Mouse (Mus musculus) liver, embryonic 14.5 days (tissue): ENCODE data around the gene Ubr4. TPM values are rescaled to one million over a fixed set of nuclear protein-coding genes. Genes with fewer than 3 reads are reported as not detected.
"Not testable (repeated sequence)": the region's sequence is repeated elsewhere in the genome, so short reads cannot be mapped to it uniquely, and the experiment has no call there.

Source experiments
- ATAC-seq: fragments of 200-750 bp; cut with Nextera tagmentation; 2 replicates; pipeline ENCODE4 v1.8.0; 2017; ENCODE audit warnings: moderate number of reproducible peaks, mild to moderate bottlenecking, moderate library complexity; ENCODE audit not compliant: insufficient read depth
- DNase-seq, 3 experiments: peaks; one replicate each; pipeline ENCODE4 v3.0.0-alpha.2; 2012 to 2013; ENCODE audit warnings: low read depth in 3 of 3, low spot score in 3 of 3
- H3K27ac ChIP-seq: fragments of 300-500 bp; sonication (generic); 2 replicates; pipeline ENCODE4 v1.5.1; 2014; ENCODE audit warnings: moderate library complexity, mild to moderate bottlenecking, control low read depth, inconsistent platforms
- H3K27me3 ChIP-seq: fragments of 300-500 bp; sonication (generic); 2 replicates; pipeline ENCODE4 v1.6.1; 2014; ENCODE audit warnings: mild to moderate bottlenecking, low read length, moderate library complexity; ENCODE audit not compliant: control insufficient read depth, insufficient read depth
- H3K36me3 ChIP-seq: fragments of 300-500 bp; sonication (generic); replicated peaks from 2 replicates; pipeline ENCODE4 v1.6.1; 2014; ENCODE audit warnings: low read depth; ENCODE audit not compliant: control insufficient read depth, insufficient read depth
- H3K4me1 ChIP-seq, 2 experiments: fragments of 200-500 bp in 1 of 2; fragments of 300-500 bp in 1 of 2; sonication (generic) in 1 of 2; replicated peaks; 2 replicates each; pipeline ENCODE4 v1.6.1; 2012 to 2014; ENCODE audit warnings: antibody characterized with exemption in 1 of 2, inconsistent platforms in 1 of 2, low read length in 1 of 2; ENCODE audit not compliant: control insufficient read depth in 2 of 2, insufficient read depth in 2 of 2
- H3K4me2 ChIP-seq: fragments of 300-500 bp; sonication (generic); 2 replicates; pipeline ENCODE4 v1.6.1; 2014; ENCODE audit warnings: low read depth, mild to moderate bottlenecking, control low read depth, moderate library complexity
- H3K4me3 ChIP-seq, 2 experiments: fragments of 200-500 bp in 1 of 2; fragments of 300-500 bp in 1 of 2; sonication (generic) in 1 of 2; 2 replicates each; pipeline ENCODE4 v1.5.1; 2012 to 2014; ENCODE audit warnings: low read depth in 2 of 2, low read length in 2 of 2, mild to moderate bottlenecking in 2 of 2, control low read depth in 1 of 2, inconsistent platforms in 1 of 2, moderate library complexity in 1 of 2; ENCODE audit not compliant: insufficient read depth in 1 of 2
- H3K9ac ChIP-seq: fragments of 300-500 bp; sonication (generic); replicated peaks from 2 replicates; pipeline ENCODE4 v1.6.1; 2014; ENCODE audit warnings: mild to moderate bottlenecking, control low read depth, moderate library complexity
- H3K9me3 ChIP-seq: fragments of 300-500 bp; sonication (generic); 2 replicates; pipeline ENCODE4 v1.6.1; 2016; ENCODE audit warnings: low read length, mixed read lengths; ENCODE audit not compliant: control insufficient read depth
- CTCF ChIP-seq: IDR thresholded peaks from 2 replicates; pipeline ENCODE4 v1.5.1; 2016; ENCODE audit warnings: antibody characterized with exemption, low read depth, control low read depth
- EP300 ChIP-seq: IDR thresholded peaks from 2 replicates; pipeline ENCODE4 v1.6.1; 2016; ENCODE audit warnings: antibody characterized with exemption, low read depth
- WGBS: fragments of 180-500 bp; shearing (Covaris S2); extraction: QIAGEN DNeasy Blood & Tissue Kit; methylation state at CpG from one replicate; pipeline ENCODE4 v1.1.7; 2014; ENCODE audit not compliant: insufficient replicate concordance; 5-methylcytosine and 5-hydroxymethylcytosine counted together
- polyA plus RNA-seq, 2 experiments: library from polyadenylated mRNA; depleted of rRNA in 1 of 2; stranded (reverse) in 1 of 2; unstranded in 1 of 2; fragments of >200 nt; fragmentation: Nextera tagmentation in 1 of 2; extraction: Ambion mirVana in 1 of 2; gene quantifications; 2 replicates each; pipeline versions ENCODE4 v1.2.1 to v1.2.3; 2012 to 2014

Gene Ubr4
- polyA plus RNA-seq, 2 experiments = 34.0 to 55.5 TPM

DNA sequence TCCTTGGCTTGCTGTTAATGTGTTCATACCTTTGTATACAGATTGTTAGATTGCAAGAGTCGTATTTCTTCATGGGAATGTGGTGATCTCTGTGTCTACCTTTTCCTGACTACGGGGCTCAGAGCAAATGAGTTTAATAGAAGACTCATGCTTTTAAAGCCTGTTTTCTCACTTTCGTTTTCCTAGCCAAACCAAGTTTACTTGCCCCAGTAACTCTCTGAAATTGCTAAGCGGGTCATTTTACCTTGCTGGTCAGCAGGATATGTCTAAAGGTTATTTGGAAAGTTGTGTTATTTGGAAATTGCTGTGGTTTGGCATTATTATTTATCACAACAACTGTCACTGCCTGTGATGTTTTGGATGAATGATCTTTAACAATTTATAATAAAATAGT, 29.0 kb downstream of the Ubr4 start:
- H3K4me1 ChIP-seq = peaks cover 16 to 19% of the 10 kb centered on the region in 2 experiments
- no peak for ATAC-seq

GRCm38 (mm10) chr4:139382231-139382630, 29.8 kb downstream of the Ubr4 start:
- H3K36me3 ChIP-seq = peaks cover 3% of the 10 kb centered on the region; the same call in 1 of the 2 replicates
- peak overlapping the region; percentile 90 to 92 for H3K4me3 ChIP-seq
- WGBS = 13% methylated on average over 7 of the region's 7 CpGs
- no peaks in the 10 kb centered on the region for H3K27me3 ChIP-seq
- TF ChIP-seq CTCF = no peak
- no peak for TF ChIP-seq EP300
- H3K9me3 ChIP-seq = no peaks in the 10 kb centered on the region
- H3K27ac ChIP-seq = peak overlapping the region; percentile 68
- H3K9ac ChIP-seq = peak overlapping the region; percentile 82
- H3K4me1 ChIP-seq = peaks cover 17 to 19% of the 10 kb centered on the region in 2 experiments
- peak; percentile 41 to 47 (median 41) for DNase-seq
- peak; percentile 3; the same call in 1 of the 2 replicates for ATAC-seq
- peak overlapping the region; percentile 89 for H3K4me2 ChIP-seq

More for the DNA sequence above, 29.0 kb downstream of the Ubr4 start:
- Histone ChIP-seq H3K9ac (peak overlapping the region; percentile 82), H3K4me2 (peak overlapping the region; percentile 89), H3K4me3 (peak overlapping the region; percentile 90 to 92), H3K9me3 (no peaks in the 10 kb centered on the region), H3K27ac (peak overlapping the region; percentile 86), H3K27me3 (no peaks in the 10 kb centered on the region), H3K36me3 (peaks cover 4% of the 10 kb centered on the region)
- TF ChIP-seq EP300 = no peak
- TF ChIP-seq CTCF = no peak
- 24% methylated on average over 4 of the region's 4 CpGs for WGBS
- DNase-seq = no peak

DNA sequence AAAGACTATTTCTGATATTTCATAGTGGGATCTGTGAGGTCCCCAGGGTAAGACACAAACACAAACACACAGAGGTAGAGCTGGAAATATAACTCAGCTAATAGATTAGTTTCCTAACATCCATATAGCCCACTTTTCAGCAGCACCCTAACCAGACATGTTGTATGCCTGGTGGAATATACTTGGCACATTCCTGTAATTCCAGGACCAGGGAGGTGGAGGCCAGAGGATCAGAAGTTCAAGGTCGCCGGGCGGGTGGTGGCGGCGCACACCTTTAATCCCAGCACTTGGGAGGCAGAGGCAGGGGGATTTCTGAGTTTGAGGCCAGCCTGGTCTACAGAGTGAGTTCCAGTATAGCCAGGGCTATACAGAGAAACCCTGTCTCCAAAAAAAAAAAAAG, 33.4 kb downstream of the Ubr4 start:
- not testable (repeated sequence) for H3K4me2 ChIP-seq, H3K27me3 ChIP-seq, H3K9me3 ChIP-seq, H3K4me3 ChIP-seq, H3K27ac ChIP-seq, DNase-seq, ATAC-seq, H3K9ac ChIP-seq
- H3K4me1 ChIP-seq = peaks cover 19 to 24% of the 10 kb centered on the region in 2 experiments
- WGBS = 85% methylated on average over 5 of the region's 5 CpGs
- peaks cover 11% of the 10 kb centered on the region for H3K36me3 ChIP-seq

DNA sequence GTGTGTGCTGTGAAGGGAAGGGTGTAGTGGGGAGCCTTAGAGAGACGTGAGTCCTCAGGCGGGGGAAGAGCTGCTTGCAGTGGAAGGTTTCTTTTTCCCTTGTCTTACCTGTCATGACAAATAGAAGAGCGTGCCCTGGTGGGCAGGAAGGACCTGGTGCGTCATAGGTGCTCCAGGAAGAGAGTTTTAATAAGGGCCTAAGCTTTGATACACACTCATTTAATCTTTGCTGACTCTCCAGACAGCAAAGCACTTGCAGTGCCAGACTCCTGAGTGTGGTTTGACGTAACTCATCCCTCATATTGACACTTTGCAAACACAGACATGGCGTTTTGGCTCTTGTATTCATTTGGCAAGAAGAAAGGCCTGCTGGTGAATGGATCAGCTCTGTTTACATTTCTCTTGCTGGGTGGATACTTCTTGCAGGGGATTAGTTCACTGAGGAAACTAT, 34.5 kb downstream of the Ubr4 start:
- DNase-seq (peak in 1 of 3 experiments; percentile 17), ATAC-seq (no peak)
- peak overlapping the region; percentile 8 for H3K27ac ChIP-seq
- no peaks in the 10 kb centered on the region for H3K27me3 ChIP-seq
- H3K9me3 ChIP-seq = no peaks in the 10 kb centered on the region
- no peak overlapping the region for H3K4me3 ChIP-seq
- WGBS = 73% methylated on average over 6 of the region's 6 CpGs
- no peak overlapping the region for H3K9ac ChIP-seq
- TF ChIP-seq EP300 (no peak), CTCF (no peak)
- H3K4me2 ChIP-seq = peak overlapping the region; percentile 36
- H3K36me3 ChIP-seq = peaks cover 22% of the 10 kb centered on the region
- peaks cover 18 to 23% of the 10 kb centered on the region in 2 experiments for H3K4me1 ChIP-seq

GRCm38 (mm10) chr4:139389557-139389956, 37.1 kb downstream of the Ubr4 start:
- Histone ChIP-seq H3K27ac (no peak overlapping the region), H3K36me3 (peaks cover 46% of the 10 kb centered on the region), H3K9me3 (no peaks in the 10 kb centered on the region), H3K4me3 (no peak overlapping the region), H3K4me1 (peaks cover 0 to 8% of the 10 kb centered on the region in 2 experiments), H3K4me2 (no peak overlapping the region), H3K27me3 (no peaks in the 10 kb centered on the region), H3K9ac (no peak overlapping the region)
- TF ChIP-seq CTCF (no peak), EP300 (no peak)
- DNase-seq (no peak), ATAC-seq (no peak)
- 88% methylated on average over 4 of the region's 4 CpGs for WGBS
